Mouse (Mus musculus) liver, postnatal 0 days (tissue): ENCODE measurements around the gene Rps10. TPM values are rescaled to one million over a fixed set of nuclear protein-coding genes. Genes with fewer than 3 reads are reported as not detected.

Source experiments
- ATAC-seq: fragments of 200-750 bp; cut with Nextera tagmentation; 2 replicates; pipeline ENCODE4 v1.8.0; 2017; ENCODE audit warnings: mild to moderate bottlenecking, moderate library complexity
- DNase-seq: peaks from one replicate; pipeline ENCODE4 v3.0.0-alpha.2; 2016
- H3K27ac ChIP-seq: fragments of 300-500 bp; sonication (generic); 2 replicates; pipeline ENCODE4 v1.5.1; 2014; ENCODE audit warnings: antibody characterized with exemption, moderate library complexity, mild to moderate bottlenecking, low read depth
- H3K27me3 ChIP-seq: fragments of 300-500 bp; sonication (generic); 2 replicates; pipeline ENCODE4 v1.6.1; 2014; ENCODE audit warnings: low read length, control low read depth, mixed read lengths; ENCODE audit not compliant: insufficient read depth
- H3K36me3 ChIP-seq: fragments of 300-500 bp; sonication (generic); replicated peaks from 2 replicates; pipeline ENCODE4 v1.6.1; 2014; ENCODE audit warnings: mild to moderate bottlenecking, control low read depth, low read length, moderate library complexity, mixed read lengths; ENCODE audit not compliant: insufficient read depth
- H3K4me1 ChIP-seq: fragments of 300-500 bp; sonication (generic); 2 replicates; pipeline ENCODE4 v1.6.1; 2014; ENCODE audit warnings: antibody characterized with exemption, mild to moderate bottlenecking, control low read depth; ENCODE audit not compliant: insufficient read depth
- H3K4me2 ChIP-seq: fragments of 300-500 bp; sonication (generic); 2 replicates; pipeline ENCODE4 v1.6.1; 2014; ENCODE audit warnings: low read depth, mild to moderate bottlenecking, low read length, moderate library complexity, mixed read lengths
- H3K4me3 ChIP-seq: fragments of 300-500 bp; sonication (generic); 2 replicates; pipeline ENCODE4 v1.5.1; 2014; ENCODE audit warnings: low read depth, low read length
- H3K9ac ChIP-seq: fragments of 300-500 bp; sonication (generic); replicated peaks from 2 replicates; pipeline ENCODE4 v1.6.1; 2014; ENCODE audit warnings: mild to moderate bottlenecking, moderate library complexity
- H3K9me3 ChIP-seq: fragments of 300-500 bp; sonication (generic); 2 replicates; pipeline ENCODE4 v1.6.1; 2016; ENCODE audit warnings: mild to moderate bottlenecking, control low read depth, low read length, mixed read lengths
- CTCF ChIP-seq: sonication (generic); IDR thresholded peaks from 2 replicates; pipeline ENCODE4 v1.5.1; 2016; ENCODE audit warnings: antibody characterized with exemption, low read depth
- EP300 ChIP-seq: IDR thresholded peaks from 2 replicates; pipeline ENCODE4 v1.6.1; 2016; ENCODE audit warnings: antibody characterized with exemption, low read depth, mild to moderate bottlenecking
- WGBS: fragments of 180-500 bp; shearing (Covaris S2); extraction: QIAGEN DNeasy Blood & Tissue Kit; methylation state at CpG from one replicate; pipeline ENCODE4 v1.1.7; 2014; ENCODE audit not compliant: insufficient replicate concordance; 5-methylcytosine and 5-hydroxymethylcytosine counted together
- polyA plus RNA-seq: library from polyadenylated mRNA; unstranded; fragments of >200 nt; fragmentation: Nextera tagmentation; extraction: Ambion mirVana; gene quantifications from 2 replicates; pipeline ENCODE4 v1.2.1, GENCODE M21; 2015

Gene Rps10
- polyA plus RNA-seq, 1 experiment from 2014 or later = 523 TPM

DNA sequence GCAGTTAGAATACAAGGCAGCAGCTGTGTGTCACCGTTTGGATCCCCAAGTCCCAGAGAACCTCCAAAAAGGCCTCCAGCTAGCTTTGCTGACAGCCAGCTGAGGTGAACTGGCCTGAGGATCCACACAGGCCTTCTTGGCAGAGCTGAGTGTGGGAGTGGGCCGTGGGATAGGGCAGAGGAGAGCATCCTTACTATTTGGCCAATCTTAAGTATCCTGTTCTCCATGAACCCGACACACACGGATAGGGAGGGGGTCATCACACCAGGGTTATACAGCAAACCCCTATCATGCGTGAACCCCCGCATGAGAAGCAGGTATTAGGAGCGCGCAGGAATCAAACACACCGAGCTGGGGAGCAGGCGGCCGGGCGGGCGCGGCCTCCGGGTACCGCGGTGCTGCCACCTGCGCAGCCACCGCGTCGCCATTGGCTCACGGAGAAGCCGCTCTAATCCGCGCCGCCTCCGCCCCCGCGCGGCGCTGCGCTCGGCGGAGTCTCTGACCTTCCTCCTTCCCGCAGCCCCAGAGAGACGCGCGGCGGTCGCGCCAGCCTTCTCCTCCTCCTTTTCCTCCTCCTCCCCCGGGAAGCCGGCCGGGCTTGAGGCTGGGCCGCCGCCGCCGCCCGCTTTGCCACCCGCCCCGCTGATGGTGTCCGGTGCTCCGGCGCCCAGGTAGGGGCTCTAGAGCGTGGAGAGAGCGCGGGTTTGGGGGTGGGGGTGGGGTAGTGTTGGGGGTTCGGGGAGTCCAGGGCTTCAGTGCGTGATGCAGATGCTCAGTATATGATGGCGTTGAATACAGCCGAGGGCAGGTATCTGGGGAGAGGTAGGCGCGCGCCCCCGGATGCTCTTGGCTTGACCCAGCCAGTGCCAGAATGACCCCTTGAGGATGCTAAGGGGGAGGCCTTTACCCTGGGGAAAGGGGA, 18.9 kb upstream of the Rps10 start, which contains the start of gene Pacsin1:
Pacsin1 (plus strand) TSS at position 421 of the 922 bp plus-strand sequence.
- peak within 1 kb of the TSS; percentile 41 for H3K4me3 ChIP-seq
- no peak within 1 kb of the TSS for H3K27ac ChIP-seq
- TF ChIP-seq EP300 (no peak), CTCF (no peak)
- H3K9me3 ChIP-seq = no peaks in the 10 kb centered on the region
- ATAC-seq = no peak
- peaks cover 31% of the 10 kb centered on the region for H3K27me3 ChIP-seq
- DNase-seq = peak; percentile 37
- H3K4me2 ChIP-seq = peak within 1 kb of the TSS; percentile 64
- WGBS = 3% methylated on average over 58 of the region's 65 CpGs
- peaks cover 7% of the 10 kb centered on the region for H3K4me1 ChIP-seq
- no peaks in the 10 kb centered on the region for H3K36me3 ChIP-seq
- no peak within 1 kb of the TSS for H3K9ac ChIP-seq

DNA sequence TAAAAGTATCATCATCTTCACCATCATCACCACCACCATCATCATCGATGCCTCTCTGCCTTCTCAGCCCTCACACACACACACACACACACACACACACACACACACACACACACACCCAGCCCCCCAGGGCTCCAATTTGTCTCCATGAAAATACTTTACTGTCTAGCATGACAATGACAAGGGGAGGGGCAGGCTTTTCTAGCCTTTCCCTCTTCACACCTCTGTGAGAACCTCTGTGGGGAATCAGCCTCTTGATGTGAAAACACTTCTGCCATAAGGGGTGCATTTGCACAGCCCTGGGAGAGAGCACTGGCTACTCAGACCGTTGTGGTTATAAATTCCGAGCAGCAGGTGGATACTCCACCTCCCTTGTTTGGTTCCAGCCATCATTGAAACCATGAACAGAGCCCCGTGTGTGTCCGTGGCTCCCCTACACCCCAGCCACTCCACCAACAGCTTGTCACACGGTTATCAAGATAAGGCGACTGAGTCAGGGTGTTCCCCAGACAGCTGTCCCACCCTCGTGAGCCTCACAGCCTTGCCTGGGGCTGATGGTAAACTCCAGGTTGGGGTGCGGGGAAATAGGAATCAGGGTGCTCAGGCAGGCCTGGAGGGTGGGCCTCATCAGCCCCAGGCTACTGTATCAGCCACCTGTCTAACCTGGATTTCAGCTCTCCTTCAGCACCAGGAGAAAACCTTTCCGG, 16.9 kb upstream of the Rps10 start:
- H3K9ac ChIP-seq = no peak overlapping the region
- DNase-seq (no peak), ATAC-seq (no peak)
- H3K9me3 ChIP-seq = no peaks in the 10 kb centered on the region
- TF ChIP-seq EP300 (no peak), CTCF (no peak)
- no peak overlapping the region for H3K4me2 ChIP-seq
- H3K4me3 ChIP-seq = no peak overlapping the region
- no peak overlapping the region for H3K27ac ChIP-seq
- H3K4me1 ChIP-seq = peaks cover 7% of the 10 kb centered on the region
- WGBS = 51% methylated on average over 10 of the region's 10 CpGs
- peaks cover 31% of the 10 kb centered on the region for H3K27me3 ChIP-seq
- no peaks in the 10 kb centered on the region for H3K36me3 ChIP-seq

- Histone ChIP-seq H3K36me3 (no peaks in the 10 kb centered on the region), H3K27me3 (peaks cover 31% of the 10 kb centered on the region), H3K9me3 (no peaks in the 10 kb centered on the region), H3K9ac (no peak overlapping the region), H3K4me3 (no peak overlapping the region), H3K4me1 (peaks cover 7% of the 10 kb centered on the region), H3K27ac (no peak overlapping the region), H3K4me2 (no peak overlapping the region)
- DNase-seq = no peak
- WGBS = 59% methylated on average over 23 of the region's 23 CpGs
- ATAC-seq = no peak
- TF ChIP-seq EP300 = no peak
- no peak for TF ChIP-seq CTCF
These were observed 15.7 kb upstream of the Rps10 start for GRCm38 (mm10) chr17:27652046-27652790.

GRCm38 (mm10) chr17:27650586-27650985, 14.1 kb upstream of the Rps10 start:
- Histone ChIP-seq H3K4me1 (peaks cover 7% of the 10 kb centered on the region), H3K27me3 (peaks cover 15% of the 10 kb centered on the region), H3K4me3 (no peak overlapping the region), H3K27ac (no peak overlapping the region; the same call in 1 of the 2 replicates), H3K9me3 (no peaks in the 10 kb centered on the region), H3K4me2 (peak overlapping the region; percentile 38; the same call in 1 of the 2 replicates), H3K9ac (no peak overlapping the region), H3K36me3 (no peaks in the 10 kb centered on the region)
- peak; percentile 70 for DNase-seq
- ATAC-seq = peak; percentile 90
- WGBS = 66% methylated on average over 13 of the region's 13 CpGs
- TF ChIP-seq EP300 (no peak), CTCF (no peak)

- 8% methylated on average over 12 of the region's 12 CpGs for WGBS
- peaks cover 2% of the 10 kb centered on the region for H3K4me1 ChIP-seq
- peak overlapping the region; percentile 38; the same call in 1 of the 2 replicates for H3K4me2 ChIP-seq
- ATAC-seq (peak; percentile 85), DNase-seq (peak; percentile 79)
- H3K9ac ChIP-seq = no peak overlapping the region
- TF ChIP-seq CTCF (peak; percentile 97), EP300 (no peak)
- peaks cover 10% of the 10 kb centered on the region for H3K27me3 ChIP-seq
- H3K27ac ChIP-seq = no peak overlapping the region
- no peak overlapping the region for H3K4me3 ChIP-seq
- H3K36me3 ChIP-seq = no peaks in the 10 kb centered on the region
- H3K9me3 ChIP-seq = no peaks in the 10 kb centered on the region
These were observed 13.7 kb upstream of the Rps10 start for GRCm38 (mm10) chr17:27650160-27650559.
